Mouse (Mus musculus): Measurements from ENCODE around the gene Amigo2. TPM values are rescaled to one million over a fixed set of nuclear protein-coding genes. Genes with fewer than 3 reads are reported as not detected.

Amigo2 gene
- total and polyA plus RNA-seq, 3 experiments, result not detected

- Histone ChIP-seq H3K9me3 (replicated peaks; ENCODE audit: insufficient read depth, low read length) (no peaks in the 10 kb centered on the region), H3K4me3 (ENCODE audit: control insufficient read depth in 1 of 2, insufficient read depth in 1 of 2, low read depth in 2 of 2, low read length in 2 of 2) (no peak overlapping the region), H3K9ac (ENCODE audit: control insufficient read depth, low read depth, low read length, poor library complexity, severe bottlenecking) (no peak overlapping the region), H3K27ac (ENCODE audit: control insufficient read depth, low read depth, low read length) (no peak overlapping the region), H3K79me2 (ENCODE audit: control insufficient read depth, insufficient read depth, low read length, poor library complexity) (no peaks in the 10 kb centered on the region), H3K4me1 (ENCODE audit: control insufficient read depth in 1 of 2, insufficient read depth in 2 of 2, low read length in 2 of 2) (no peaks in the 10 kb centered on the region), H3K27me3 (ENCODE audit: control insufficient read depth in 1 of 2, insufficient read depth in 2 of 2, low read length in 2 of 2) (peaks cover 0 to 6% of the 10 kb centered on the region in 2 experiments; a peak in 2 of 4 replicates), H3K36me3 (ENCODE audit: control insufficient read depth in 1 of 2, insufficient read depth in 2 of 2, low read length in 2 of 2) (no peaks in the 10 kb centered on the region)
- DNase-seq (ENCODE audit: low read depth, low spot score), result no peak
- no peak for TF ChIP-seq CHD2 (IDR thresholded peaks at IDR 0.05; ENCODE audit: low read length)
- no peak for TF ChIP-seq USF1 (IDR thresholded peaks at IDR 0.05; ENCODE audit: low read depth, low read length)
- no peak for TF ChIP-seq GATA1 (IDR thresholded peaks at IDR 0.05; ENCODE audit: low read depth, low read length)
These were observed 9.3 kb upstream of the Amigo2 start for GRCm38 (mm10) chr15:97256411-97256810.

GRCm38 (mm10) chr15:97255800-97256199 lies 8.7 kb upstream of the Amigo2 start:
- Histone ChIP-seq H3K79me2 (ENCODE audit: control insufficient read depth, insufficient read depth, low read length, poor library complexity) (no peaks in the 10 kb centered on the region), H3K9me3 (replicated peaks; ENCODE audit: insufficient read depth, low read length) (no peaks in the 10 kb centered on the region), H3K9ac (ENCODE audit: control insufficient read depth, low read depth, low read length, poor library complexity, severe bottlenecking) (no peak overlapping the region), H3K36me3 (ENCODE audit: control insufficient read depth in 1 of 2, insufficient read depth in 2 of 2, low read length in 2 of 2) (no peaks in the 10 kb centered on the region), H3K4me3 (ENCODE audit: control insufficient read depth in 1 of 2, insufficient read depth in 1 of 2, low read depth in 2 of 2, low read length in 2 of 2) (no peak overlapping the region), H3K4me1 (ENCODE audit: control insufficient read depth in 1 of 2, insufficient read depth in 2 of 2, low read length in 2 of 2) (no peaks in the 10 kb centered on the region), H3K27ac (ENCODE audit: control insufficient read depth, low read depth, low read length) (no peak overlapping the region), H3K27me3 (ENCODE audit: control insufficient read depth in 1 of 2, insufficient read depth in 2 of 2, low read length in 2 of 2) (peaks cover 0 to 7% of the 10 kb centered on the region in 2 experiments; a peak in 2 of 4 replicates)
- DNase-seq (ENCODE audit: low read depth, low spot score), result peak; percentile 17
- TF ChIP-seq ZC3H11A (IDR thresholded peaks at IDR 0.05; ENCODE audit: low read depth, low read length), result no peak

DNA sequence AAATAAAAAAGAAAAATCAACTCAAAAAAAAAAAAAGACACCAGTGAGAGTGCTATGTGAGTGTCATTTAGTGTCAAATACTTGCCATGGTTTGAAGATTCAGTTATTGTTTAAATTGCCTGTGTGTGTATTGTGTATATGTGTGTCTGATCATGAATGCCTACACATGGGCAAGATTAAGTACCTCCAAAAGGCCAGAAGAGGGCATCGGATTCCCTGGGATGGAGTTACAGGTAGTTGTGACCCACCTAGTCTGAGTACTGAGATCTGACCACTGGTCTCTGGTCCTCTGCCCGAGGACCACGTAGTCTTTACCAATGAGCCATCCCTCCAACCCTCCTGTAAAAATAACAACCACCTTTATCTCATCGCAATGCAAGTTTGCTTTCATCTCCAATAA lies 7.3 kb upstream of the Amigo2 start:
- TF ChIP-seq ZC3H11A (IDR thresholded peaks at IDR 0.05; ENCODE audit: low read depth, low read length) (peak; percentile 69), POLR2AphosphoS5 (IDR thresholded peaks at IDR 0.05; ENCODE audit: borderline replicate concordance, low read depth, low read length) (no peak), SMC3 (IDR thresholded peaks at IDR 0.05; ENCODE audit: low read depth, low read length) (peak; percentile 73), CTCF (IDR thresholded peaks at IDR 0.05 in 2 of 3, conservative IDR thresholded peaks at IDR 0.05 in 1 of 3; ENCODE audit: control insufficient read depth in 1 of 3, insufficient read depth in 1 of 3, low read depth in 2 of 3, low read length in 3 of 3, poor library complexity in 1 of 3, severe bottlenecking in 1 of 3) (peak; percentile 42 to 64 (median 43)), RAD21 (IDR thresholded peaks at IDR 0.05; ENCODE audit: low read depth, low read length) (peak; percentile 69), TAL1 (IDR thresholded peaks at IDR 0.05; ENCODE audit: low read length) (no peak)
- H3K4me3 ChIP-seq (ENCODE audit: control insufficient read depth in 1 of 2, insufficient read depth in 1 of 2, low read depth in 2 of 2, low read length in 2 of 2), result no peak overlapping the region
- no peaks in the 10 kb centered on the region for H3K9me3 ChIP-seq (replicated peaks; ENCODE audit: insufficient read depth, low read length)
- H3K36me3 ChIP-seq (ENCODE audit: control insufficient read depth in 1 of 2, insufficient read depth in 2 of 2, low read length in 2 of 2), result no peaks in the 10 kb centered on the region
- H3K79me2 ChIP-seq (ENCODE audit: control insufficient read depth, insufficient read depth, low read length, poor library complexity), result no peaks in the 10 kb centered on the region
- DNase-seq (ENCODE audit: low read depth, low spot score), result peak; percentile 37
- H3K9ac ChIP-seq (ENCODE audit: control insufficient read depth, low read depth, low read length, poor library complexity, severe bottlenecking), result no peak overlapping the region
- no peaks in the 10 kb centered on the region for H3K4me1 ChIP-seq (ENCODE audit: control insufficient read depth in 1 of 2, insufficient read depth in 2 of 2, low read length in 2 of 2)
- H3K27me3 ChIP-seq (ENCODE audit: control insufficient read depth in 1 of 2, insufficient read depth in 2 of 2, low read length in 2 of 2), result peaks cover 0 to 7% of the 10 kb centered on the region in 2 experiments; a peak in 2 of 4 replicates
- no peak overlapping the region for H3K27ac ChIP-seq (ENCODE audit: control insufficient read depth, low read depth, low read length)

Data from MEL (cell line).